Mouse (Mus musculus) Muller cell, postnatal 12 days (primary cell): ENCODE results near the gene Tubb4a.

Source experiments
- DNase-seq: peaks from one replicate; pipeline ENCODE4 v3.0.0-alpha.2; 2015; ENCODE audit errors: inconsistent ontology term

Gene Tubb4a

DNA sequence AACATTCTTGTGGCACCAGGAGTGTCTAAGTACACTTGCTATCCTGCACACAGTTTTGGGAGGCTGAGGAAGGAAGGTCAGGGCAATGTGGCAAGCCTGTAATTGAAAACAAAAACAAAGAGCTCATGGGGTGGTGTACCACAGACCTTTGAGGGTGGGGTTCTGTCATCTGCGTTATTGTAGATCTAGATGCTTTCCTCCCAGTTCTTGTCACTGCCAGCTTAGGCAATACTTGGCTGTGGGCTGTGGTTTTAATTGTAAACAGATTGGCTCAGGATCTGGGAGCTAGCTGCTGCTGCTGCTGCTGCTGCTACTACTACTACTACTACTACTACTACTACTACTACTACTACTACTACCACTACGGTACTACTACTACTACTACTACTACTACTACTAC, 14.7 kb upstream of the Tubb4a start:
- DNase-seq, result no peak

DNA sequence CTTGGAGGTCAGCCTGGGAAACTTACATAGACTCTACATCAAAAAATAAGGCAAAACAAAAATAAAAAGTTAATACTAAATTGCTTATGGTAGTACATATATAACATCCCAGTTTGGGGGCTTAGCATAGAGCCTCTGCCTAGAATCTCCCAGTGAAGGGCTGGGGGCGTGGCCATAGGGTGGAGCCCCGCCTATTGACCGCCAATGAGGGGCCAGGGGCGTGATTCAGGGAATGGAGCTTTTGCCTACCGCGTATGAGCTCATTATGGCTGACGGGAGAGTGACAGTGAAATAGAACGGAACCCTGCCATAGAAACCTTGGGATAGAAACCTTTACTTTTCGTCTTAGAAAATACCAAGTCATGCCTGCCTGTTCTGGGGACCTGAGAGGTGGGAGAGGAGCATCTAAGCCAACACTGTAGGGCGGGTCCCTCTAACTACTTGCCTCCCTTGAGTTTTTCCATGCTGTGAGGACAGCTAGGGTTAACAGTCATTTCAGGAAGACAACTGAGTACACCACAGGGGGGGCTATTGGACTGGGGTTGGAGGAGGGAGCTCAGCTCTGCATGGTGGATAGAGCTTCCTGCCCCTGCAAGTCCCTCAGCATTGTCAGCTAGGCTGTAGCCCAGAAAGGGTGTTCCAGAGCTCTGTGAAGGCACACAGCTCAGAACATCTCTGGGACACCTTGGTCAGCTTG, 12.2 kb upstream of the Tubb4a start:
- DNase-seq, result no peak

DNA sequence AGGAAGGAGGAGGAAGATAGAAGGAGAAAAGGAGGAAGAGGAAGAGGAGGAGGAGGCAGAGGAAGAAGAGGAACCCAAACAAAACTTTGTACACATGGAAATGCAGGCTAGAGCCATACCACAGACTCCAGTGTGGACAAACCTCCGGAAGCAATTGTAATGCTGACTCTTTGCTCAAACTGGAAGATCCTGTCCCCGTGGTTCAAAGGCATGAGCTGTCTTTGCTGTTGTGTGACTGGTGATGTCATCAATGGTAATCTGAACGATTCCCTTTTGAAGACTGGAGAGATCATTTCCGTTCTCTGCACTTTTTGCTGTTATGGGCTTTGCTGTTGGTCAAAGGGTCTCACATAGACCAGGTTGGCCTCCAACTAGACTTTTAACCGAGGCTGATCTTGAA, 10.7 kb upstream of the Tubb4a start:
- no peak for DNase-seq

DNA sequence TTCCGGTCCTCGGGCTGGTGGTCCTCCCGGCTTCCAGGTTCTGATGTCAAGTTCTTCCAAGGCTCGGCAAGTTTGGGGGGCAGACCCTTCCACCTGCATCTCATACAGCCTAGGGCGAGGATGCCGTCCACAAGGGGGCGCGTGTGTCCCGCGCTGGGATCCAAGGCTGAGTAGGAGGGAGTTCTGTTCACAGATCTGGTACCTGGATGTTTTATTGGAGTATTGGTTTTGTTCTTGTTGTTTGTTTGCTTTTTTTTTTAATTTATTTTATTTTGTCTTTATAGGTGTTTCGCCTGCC, 9.0 kb upstream of the Tubb4a start:
- peak; percentile 81 for DNase-seq

DNA sequence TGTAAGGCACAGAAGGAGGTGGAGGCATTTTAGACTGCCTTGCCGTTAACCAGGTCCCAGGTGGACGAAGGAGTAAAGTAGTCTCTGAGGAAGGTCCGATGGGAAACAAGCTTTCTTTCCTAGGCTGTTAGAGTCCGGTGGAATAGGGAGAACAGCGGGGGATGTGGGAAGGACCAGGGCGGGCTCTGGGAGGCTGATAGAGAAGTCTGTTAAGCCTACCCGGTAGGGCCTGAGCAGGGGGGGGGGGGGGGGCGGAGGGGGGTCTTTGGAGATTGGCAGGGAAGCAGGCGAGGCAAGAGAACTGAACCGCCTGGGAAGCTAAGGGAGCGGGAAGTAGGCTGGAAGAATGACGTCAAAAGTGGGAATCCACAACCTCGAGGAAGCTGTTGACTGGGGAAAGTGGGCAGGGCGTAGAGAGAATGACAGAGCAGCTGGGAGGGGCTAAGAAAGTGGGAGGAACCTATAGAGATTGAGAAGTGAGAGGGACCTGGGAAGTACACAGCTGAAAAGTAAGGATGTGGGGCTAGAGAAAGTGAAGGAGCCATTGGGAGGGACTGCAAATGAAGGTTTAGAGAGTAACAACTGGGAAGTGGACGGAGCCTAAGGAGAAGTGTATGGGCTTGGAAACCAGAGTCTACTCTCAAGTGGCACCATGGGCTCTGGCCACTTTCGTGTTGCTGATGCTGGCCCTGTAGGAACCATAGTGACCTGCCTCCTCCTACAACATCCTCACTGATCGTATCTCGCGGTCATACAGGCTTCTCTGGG, 8.5 kb upstream of the Tubb4a start:
- peak; percentile 36 for DNase-seq

DNA sequence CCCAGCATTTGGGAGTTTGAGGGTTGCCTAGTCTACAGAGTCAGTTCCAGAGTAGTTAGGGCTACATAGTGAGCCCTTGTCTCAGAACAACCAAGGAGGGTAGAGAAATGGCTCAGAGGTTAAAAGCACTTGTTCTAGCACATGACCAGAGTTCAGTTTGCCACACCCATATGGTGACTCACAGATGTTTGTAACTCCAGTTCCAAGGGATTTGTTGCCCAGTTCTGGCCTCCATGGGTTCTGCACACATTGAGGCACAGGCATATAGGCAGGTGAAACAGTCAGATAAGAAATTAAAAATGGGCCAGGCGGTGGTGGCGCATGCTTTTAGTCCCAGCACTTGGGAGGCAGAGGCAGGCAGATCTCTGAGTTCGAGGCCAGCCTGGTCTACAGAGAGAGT, 6.6 kb upstream of the Tubb4a start:
- DNase-seq, result no peak

DNA sequence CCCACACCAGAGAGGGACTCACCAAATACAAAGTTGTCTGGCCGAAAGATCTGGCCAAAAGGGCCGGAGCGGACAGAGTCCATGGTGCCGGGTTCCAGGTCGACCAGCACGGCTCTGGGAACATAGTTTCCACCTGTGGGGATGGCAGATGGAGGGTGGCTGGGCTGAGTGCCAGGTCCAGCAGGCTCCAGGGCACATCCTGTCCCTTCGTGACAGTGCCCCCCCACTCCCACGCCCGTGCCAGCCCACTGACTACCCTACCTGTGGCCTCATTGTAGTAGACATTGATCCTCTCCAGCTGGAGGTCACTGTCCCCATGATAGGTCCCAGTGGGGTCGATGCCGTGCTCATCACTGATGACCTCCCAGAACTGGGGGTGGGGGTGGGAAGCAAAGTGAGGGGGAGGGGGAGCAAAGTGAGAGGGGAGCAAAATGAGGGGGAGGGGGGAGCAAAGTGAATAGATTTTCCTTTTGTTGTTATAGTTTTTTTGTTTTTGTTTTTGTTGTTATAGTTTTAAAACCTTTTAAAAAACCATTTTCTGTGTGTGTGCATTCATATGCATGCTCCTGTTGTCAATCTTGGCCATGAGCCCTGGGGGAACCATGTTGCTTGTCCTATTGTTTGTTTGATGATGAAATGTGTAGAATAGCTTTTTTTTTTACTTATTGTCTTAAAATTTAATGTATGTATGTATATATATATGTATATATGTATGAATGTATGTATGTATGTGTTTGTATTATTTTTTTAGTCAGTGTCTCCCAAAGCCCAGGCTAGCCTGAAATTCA, 1.4 kb downstream of the Tubb4a start:
- DNase-seq, result no peak

DNA sequence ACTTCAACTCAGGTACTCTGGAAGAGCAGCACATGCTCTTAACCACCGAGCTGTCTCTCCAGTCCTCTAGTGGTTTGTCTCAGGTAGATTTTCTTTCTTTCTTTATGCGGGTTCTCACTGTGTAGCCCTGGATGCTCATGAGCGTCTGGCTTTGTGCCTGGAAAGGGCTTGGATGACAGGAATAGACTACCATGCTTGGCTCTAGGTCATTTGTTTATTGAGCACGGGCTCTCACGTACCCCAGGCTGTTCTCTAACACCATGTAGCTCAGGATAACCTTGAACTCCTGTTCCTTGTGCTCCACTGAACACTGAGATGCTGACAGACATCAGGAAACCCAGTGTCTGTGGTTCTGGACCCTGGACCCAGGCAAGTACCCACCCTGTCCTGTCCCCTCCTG, 5.1 kb downstream of the Tubb4a start:
- DNase-seq, result no peak

DNA sequence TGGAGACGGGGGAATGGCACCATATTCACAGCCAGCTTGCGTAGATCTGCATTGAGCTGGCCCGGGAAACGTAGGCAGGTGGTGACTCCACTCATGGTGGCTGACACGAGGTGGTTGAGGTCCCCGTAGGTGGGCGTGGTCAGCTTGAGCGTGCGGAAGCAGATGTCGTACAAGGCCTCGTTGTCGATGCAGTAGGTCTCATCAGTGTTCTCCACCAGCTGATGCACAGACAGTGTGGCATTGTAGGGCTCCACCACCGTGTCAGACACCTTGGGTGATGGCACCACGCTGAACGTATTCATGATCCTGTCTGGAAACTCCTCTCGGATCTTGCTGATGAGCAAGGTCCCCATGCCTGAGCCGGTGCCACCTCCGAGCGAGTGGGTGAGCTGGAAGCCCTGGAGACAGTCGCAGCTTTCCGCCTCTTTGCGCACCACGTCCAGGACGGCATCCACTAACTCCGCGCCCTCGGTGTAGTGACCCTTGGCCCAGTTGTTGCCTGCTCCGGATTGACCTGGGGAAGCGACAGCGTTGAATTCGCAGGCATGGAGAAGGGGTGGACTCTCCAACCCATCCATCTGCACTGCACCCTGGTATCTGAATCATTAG, 6.2 kb downstream of the Tubb4a start:
- DNase-seq, result no peak

DNA sequence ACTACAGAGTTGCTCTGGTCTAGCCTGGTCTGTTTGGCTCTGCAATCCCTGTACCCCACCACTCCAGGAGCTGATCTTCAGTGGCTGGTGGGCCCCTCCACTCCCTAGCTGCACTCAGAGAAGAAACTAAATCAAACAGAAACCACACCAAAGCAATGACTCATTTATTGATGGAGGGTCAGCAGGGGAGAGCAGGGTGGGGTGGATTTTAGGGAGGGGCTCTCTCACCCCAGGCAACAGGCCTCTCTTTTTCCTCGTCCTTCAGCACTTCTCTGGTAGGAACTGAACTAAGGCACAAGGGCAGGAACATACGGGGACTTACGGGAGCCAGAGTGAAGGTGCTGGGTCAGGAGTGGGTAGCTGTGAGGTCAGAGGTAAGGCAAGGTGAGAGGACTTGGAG, 7.7 kb downstream of the Tubb4a start:
- DNase-seq, result no peak

DNA sequence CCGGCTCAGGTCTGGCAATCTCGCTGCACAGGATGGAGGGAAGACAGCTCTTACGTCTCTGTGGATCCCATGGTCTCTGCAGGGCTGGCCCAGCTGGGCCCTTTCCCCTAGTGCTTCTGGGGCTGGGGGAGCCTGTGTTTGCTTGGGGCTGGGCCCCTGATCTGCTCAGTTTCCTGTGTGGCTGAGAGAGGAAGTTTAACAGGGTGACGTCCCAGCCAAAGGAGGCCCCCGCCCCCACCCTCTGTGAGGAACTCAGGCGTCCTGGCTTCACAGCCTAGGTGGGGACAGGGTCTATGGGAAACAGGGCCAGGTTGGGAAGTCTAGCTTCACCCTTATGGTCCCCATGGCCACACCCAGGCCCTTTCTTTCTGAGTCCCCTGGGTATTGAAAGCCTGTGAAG, 9.2 kb downstream of the Tubb4a start, which contains the start of gene Dennd1c:
TSS of gene Dennd1c (minus strand) at position 179 of the 400 bp plus-strand sequence.
- DNase-seq, result no peak

DNA sequence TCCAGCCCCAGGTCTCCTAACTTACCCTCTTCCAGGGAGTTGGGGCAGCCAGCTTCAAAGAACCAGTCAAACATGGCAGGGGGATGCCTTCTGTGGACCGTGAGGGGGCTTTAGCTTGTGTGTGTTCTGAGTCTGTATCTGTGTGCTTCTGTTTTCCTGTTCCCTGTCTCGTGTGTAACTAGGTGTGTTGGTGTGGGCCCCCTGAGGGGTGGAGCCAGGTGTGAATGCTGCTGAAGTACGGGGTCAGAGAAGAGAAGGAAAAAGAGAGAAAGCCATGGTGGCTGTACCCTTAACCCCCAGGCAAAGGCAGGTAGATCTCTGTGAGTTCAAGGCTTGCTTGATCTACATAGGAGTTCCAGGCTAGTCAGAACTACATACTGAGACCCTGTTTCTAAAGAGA, 10.7 kb downstream of the Tubb4a start:
- DNase-seq, result no peak

DNA sequence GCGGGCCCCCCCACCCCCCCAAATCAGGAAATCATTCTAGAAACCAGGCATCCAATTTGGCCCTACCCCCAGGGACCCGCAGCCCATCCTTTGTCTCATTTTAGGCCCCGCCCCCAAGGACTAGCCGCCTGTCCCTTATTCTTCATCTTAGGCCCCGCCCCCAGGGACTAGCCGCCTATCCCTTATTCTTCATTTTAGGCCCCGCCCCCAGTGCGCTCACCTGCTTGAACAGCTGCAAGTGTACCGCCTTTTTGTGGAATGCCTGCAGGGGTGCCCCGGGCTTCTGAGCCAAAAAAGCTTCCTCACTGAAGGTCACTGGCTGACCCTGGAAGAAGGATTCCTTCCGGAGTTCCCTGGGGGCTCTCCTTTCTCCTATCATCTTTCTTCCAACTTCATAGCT, 16.9 kb downstream of the Tubb4a start:
- DNase-seq, result no peak

DNA sequence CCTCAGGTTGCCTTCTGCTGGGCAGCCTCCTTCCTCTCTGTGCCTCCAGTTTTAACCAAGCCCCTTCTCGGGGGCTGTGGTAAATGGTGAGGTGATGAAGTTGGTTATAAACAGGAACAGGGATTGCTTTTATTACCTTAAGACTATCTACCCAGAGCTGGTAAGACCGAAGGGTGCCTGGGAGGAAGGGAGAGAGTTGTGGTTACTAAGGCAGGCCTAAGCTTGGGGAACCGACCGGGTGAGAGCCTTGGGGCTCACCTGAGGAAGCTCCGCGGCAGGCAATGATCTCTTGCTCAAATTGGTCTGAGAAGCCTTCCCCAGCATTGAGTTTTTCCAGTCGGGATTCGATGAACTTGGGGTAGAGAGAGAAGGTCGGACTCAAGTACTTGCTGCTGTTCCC, 17.3 kb downstream of the Tubb4a start:
- no peak for DNase-seq

DNA sequence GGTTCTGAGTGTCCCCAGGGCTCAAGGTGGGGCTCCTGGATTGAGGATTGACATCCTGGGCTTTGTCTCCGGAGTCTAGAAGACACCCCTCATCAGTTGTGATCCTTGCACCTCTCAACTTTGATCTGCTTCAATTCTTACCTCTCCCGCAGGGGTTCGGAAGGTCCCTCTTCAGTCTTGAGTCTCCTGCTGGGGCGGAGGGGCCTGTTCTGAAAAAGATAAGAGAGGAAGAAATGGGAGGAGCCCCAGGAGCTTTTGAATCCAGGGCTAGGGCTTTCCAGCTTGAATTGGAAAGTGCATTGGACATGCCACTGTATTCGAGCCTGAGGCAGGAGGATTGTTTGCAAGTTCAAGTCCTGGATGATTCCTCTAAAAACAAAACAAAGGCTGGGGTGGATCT, 20.7 kb downstream of the Tubb4a start:
- no peak for DNase-seq

DNA sequence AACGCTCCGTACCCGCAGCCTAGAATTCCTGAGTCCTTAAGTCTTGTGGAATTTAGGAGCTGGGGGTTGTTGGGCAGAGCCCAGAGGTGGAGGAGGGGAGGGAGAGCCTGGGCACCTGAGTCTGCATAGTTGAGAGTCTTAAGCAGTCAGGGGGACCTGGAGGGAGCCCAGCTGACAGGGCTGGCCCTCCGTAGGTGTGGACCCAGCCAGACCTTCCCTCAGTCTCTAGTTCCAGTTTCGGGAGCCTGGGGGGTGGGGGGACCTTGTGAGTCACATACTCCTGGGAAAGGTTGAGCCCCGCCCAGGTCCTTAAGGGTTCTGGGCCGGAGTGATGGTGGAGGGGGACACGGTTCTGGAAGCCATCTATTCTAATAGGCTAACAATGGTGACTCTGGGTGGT, 24.6 kb downstream of the Tubb4a start:
- no peak for DNase-seq

DNA sequence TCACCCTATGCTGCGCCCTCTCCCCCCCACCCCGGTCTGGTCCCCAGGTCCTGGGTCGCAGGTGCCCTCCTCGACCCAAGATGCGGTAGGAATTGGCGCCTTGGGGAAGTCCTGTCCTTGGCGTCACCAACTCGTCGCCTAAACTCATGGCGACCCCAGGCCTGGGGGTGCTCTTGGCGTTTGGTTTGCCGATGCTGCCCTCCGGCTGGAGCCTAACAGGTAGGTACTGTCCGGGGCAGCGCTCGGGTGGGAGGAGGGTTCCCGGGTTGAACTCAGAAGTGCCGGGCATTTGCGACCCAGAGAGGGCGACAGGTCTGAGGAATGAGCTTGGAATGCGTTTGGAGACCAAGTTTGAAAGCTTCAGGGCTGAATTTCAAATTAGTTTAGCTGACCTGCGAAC, 25.0 kb downstream of the Tubb4a start:
- DNase-seq, result peak; percentile 9

DNA sequence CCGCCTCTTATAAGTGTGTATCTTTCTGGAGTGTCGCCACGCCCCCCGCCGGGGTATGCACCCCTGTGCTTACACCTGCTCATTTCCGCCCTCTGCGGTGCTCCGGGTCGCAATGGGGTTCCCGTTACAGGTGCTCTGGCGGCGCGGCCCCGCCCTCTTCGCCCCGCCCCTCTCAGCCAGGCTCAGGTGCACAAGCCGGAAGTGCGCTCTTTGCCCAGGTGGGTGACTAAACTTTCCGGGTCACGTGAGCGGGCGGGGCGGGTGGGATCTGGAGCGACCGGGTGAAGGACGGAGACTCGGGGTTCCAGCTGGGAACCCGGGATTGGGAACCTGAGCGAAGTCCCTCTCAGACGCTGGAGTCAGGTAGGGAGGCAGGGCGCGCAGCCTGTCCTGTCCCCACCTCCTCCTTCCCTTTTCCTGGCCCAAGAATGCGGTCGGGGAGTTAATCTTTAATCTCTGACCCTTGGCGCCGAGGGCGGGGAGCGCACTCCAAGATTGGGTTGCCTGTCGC, 25.5 kb downstream of the Tubb4a start:
- DNase-seq, result no peak

DNA sequence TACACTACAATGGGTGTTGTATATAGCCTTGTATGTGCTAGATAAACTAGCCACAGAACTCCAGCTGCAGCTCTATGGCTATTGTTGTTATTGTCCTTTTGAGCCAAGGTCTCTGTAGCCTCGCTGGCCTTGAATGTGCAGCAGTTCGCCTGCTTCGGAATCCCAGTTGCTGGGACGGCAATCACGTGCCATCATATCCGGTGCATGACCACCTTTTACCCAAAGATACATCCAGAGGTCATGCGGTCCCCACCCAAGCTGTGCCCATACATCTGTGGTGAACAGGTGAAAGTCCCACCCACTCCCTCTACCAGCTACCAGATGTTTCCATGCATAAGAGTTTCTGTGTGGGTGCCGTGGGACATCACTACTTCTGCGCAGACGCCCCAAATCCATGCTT, 26.5 kb downstream of the Tubb4a start:
- DNase-seq, result no peak

DNA sequence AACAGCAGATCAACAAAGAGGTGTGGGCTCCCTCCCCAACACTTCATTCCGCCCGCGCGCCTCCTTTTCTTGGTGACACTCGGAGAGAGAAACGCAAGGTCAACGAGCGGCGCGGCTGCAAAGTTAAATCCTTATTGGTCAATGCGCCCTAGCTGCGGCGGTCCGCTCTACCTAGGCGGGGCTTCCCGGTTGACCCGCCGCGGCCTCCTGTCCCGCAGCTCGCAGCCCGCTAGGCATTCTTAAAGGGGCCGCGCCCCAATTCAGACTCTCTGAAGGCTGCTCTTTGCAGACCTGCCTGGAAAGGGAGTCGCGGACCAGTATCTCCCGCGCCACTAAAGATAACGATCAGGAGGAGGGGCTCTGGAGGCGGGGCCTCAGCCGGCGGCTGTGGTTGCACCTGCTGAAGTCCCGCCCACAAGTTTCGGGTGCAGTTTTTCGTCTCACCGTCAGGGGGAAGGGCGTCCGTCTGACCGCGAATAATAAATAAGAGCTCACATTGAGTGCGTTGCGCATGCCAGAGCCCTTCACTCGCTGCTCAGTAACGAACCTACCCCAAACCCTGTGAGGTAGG, 27.3 kb downstream of the Tubb4a start:
- DNase-seq, result peak; percentile 95

DNA sequence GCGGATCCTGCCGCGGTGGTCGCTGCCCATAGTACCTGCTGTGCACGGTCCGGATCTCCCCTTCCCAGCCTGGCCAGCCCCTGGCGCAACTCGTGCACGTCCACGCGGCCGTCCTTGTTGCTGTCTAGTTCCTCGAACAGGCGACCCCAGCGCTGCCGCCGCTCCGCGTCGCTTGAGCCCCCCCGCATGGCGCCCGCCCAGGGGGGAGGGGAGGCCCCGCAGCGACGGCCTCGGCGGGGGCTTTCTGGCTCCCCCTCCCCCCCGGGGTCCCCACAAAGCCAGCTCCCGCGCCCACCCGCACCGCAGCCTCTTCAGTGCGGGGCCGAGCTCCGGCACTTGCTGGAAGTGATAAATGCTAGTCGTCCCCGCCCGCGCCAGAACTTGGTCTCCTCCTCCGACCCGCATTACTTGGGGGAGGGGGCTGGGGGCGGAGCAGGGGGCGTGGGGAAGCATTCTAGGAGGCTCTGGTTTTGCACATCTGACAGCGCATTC, 28.1 kb downstream of the Tubb4a start, which contains the start of gene Slc25a23:
TSS of gene Slc25a23 (minus strand) at position 378 of the 492 bp plus-strand sequence.
- DNase-seq, result peak; percentile 90
